Mouse (Mus musculus): Measurements from ENCODE around the gene Cdca5.
"Not testable (repeated sequence)": the region's sequence is repeated elsewhere in the genome, so short reads cannot be mapped to it uniquely, and the experiment has no call there.

The Cdca5 gene

GRCm38 (mm10) chr19:6105586-6105985 is 20.8 kb downstream of the Cdca5 start, which contains the start of gene Naaladl1:
Naaladl1 (plus strand) TSS chr19:6105782.
- no peak for DNase-seq

- DNase-seq: no peak
Measured at GRCm38 (mm10) chr19:6113116-6113515, 28.3 kb downstream of the Cdca5 start.

GRCm38 (mm10) chr19:6116113-6116850 is 31.5 kb downstream of the Cdca5 start:
- DNase-seq: peak; percentile 54

GRCm38 (mm10) chr19:6117346-6117985 is 32.7 kb downstream of the Cdca5 start:
- DNase-seq: no peak

GRCm38 (mm10) chr19:6117986-6118676 is 33.3 kb downstream of the Cdca5 start, which contains the start of gene Sac3d1:
Sac3d1 (minus strand) TSS chr19:6118650.
- peak; percentile 88 for DNase-seq

GRCm38 (mm10) chr19:6118677-6119185 is 33.9 kb downstream of the Cdca5 start:
- peak; percentile 70 for DNase-seq

- no peak for DNase-seq
Measured at GRCm38 (mm10) chr19:6121761-6122160, 37.0 kb downstream of the Cdca5 start.

GRCm38 (mm10) chr19:6123330-6123729 is 38.5 kb downstream of the Cdca5 start:
- DNase-seq: no peak

- DNase-seq: no peak
Measured at GRCm38 (mm10) chr19:6124898-6125297, 40.1 kb downstream of the Cdca5 start.

GRCm38 (mm10) chr19:6126289-6126688 is 41.5 kb downstream of the Cdca5 start:
- DNase-seq: peak; percentile 46

- DNase-seq: no peak
Measured at GRCm38 (mm10) chr19:6126789-6127580, 42.2 kb downstream of the Cdca5 start.

- peak; percentile 98 for DNase-seq
Measured at GRCm38 (mm10) chr19:6127760-6128341, 43.1 kb downstream of the Cdca5 start, which contains the start of gene Snx15. Snx15 (minus strand) TSS chr19:6128304.

GRCm38 (mm10) chr19:6130414-6131128 is 45.8 kb downstream of the Cdca5 start:
- DNase-seq: not testable (repeated sequence)

GRCm38 (mm10) chr19:6132171-6132827 is 47.5 kb downstream of the Cdca5 start:
- no peak for DNase-seq

GRCm38 (mm10) chr19:6133197-6133596 is 48.4 kb downstream of the Cdca5 start:
- not testable (repeated sequence) for DNase-seq

GRCm38 (mm10) chr19:6136397-6136796 is 51.6 kb downstream of the Cdca5 start:
- DNase-seq: no peak

- DNase-seq: peak; percentile 72
Measured at GRCm38 (mm10) chr19:6139701-6140100, 54.9 kb downstream of the Cdca5 start.

GRCm38 (mm10) chr19:6140374-6140677 is 55.5 kb downstream of the Cdca5 start:
- DNase-seq: no peak

GRCm38 (mm10) chr19:6140678-6141393 is 56.1 kb downstream of the Cdca5 start, which contains the start of gene Batf2:
Batf2 (plus strand) TSS chr19:6140983.
- DNase-seq: peak; percentile 94

GRCm38 (mm10) chr19:6141394-6141749 is 56.6 kb downstream of the Cdca5 start, which contains the start of gene Arl2:
Arl2 (minus strand) TSS chr19:6141548.
- peak; percentile 88 for DNase-seq
